Mouse (Mus musculus) heart, adult 2 months (tissue): Measurements from ENCODE around the gene Map3k3.

ENCODE experiments used
- EP300 ChIP-seq: fragments of 200-500 bp; IDR thresholded peaks from 2 replicates; pipeline ENCODE4 v1.6.1; 2011; ENCODE audit warnings: low read depth, low read length, control low read depth; ENCODE audit not compliant: insufficient read depth
- POLR2A ChIP-seq: fragments of 200-500 bp; IDR thresholded peaks from 2 replicates; pipeline ENCODE4 v1.6.1; 2011; ENCODE audit warnings: mild to moderate bottlenecking, low read depth, low read length, control low read depth; ENCODE audit not compliant: insufficient read depth

DNA sequence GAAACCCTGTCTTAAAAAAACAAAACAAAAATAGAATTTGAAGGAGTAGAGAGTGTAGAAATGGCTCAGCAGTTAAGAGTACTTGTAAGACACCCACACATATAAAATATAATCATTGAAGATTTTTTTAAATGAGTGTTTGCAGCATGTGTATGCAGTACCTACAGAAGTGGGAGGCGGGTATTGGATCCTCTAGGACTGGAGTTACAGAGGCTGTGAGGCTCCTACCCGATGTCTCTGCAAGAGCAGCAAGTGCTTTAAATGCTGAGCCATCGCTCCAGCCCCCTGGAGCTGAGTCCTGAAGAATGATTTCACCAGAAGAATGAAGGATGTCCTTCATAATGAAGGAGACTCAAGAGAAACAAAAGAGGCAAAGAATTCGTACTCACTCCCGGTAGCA is 20.7 kb upstream of the Map3k3 start:
- TF ChIP-seq POLR2A (no peak), EP300 (no peak)
